Mouse (Mus musculus) kidney, embryonic 16.5 days (tissue): ENCODE results near the gene Zfp518b. TPM values are rescaled to one million over a fixed set of nuclear protein-coding genes. Genes with fewer than 3 reads are reported as not detected.

Experiments
- ATAC-seq: fragments of 200-750 bp; cut with Nextera tagmentation; 2 replicates; pipeline ENCODE4 v1.8.0; 2017; ENCODE audit warnings: moderate TSS enrichment; ENCODE audit not compliant: low FRiP score, low TSS enrichment
- H3K27ac ChIP-seq: fragments of 300-500 bp; sonication (generic); 2 replicates; pipeline ENCODE4 v1.5.1; 2014; ENCODE audit warnings: low read length
- H3K27me3 ChIP-seq: fragments of 300-500 bp; sonication (generic); 2 replicates; pipeline ENCODE4 v1.6.1; 2014; ENCODE audit warnings: low read length, control low read depth, mixed read lengths; ENCODE audit not compliant: insufficient read depth
- H3K36me3 ChIP-seq: fragments of 300-500 bp; sonication (generic); 2 replicates; pipeline ENCODE4 v1.6.1; 2014; ENCODE audit warnings: low read length, control low read depth, mixed read lengths; ENCODE audit not compliant: insufficient read depth
- H3K4me1 ChIP-seq: fragments of 300-500 bp; sonication (generic); 2 replicates; pipeline ENCODE4 v1.6.1; 2014; ENCODE audit warnings: low read length, control low read depth, mixed read lengths; ENCODE audit not compliant: insufficient read depth
- H3K4me2 ChIP-seq: fragments of 300-500 bp; sonication (generic); replicated peaks from 2 replicates; pipeline ENCODE4 v1.6.1; 2014; ENCODE audit warnings: low read depth, low read length
- H3K4me3 ChIP-seq: fragments of 300-500 bp; sonication (generic); 2 replicates; pipeline ENCODE4 v1.5.1; 2014; ENCODE audit warnings: mild to moderate bottlenecking, low read length
- H3K9ac ChIP-seq: fragments of 300-500 bp; sonication (generic); replicated peaks from 2 replicates; pipeline ENCODE4 v1.6.1; 2014; ENCODE audit warnings: low read length
- H3K9me3 ChIP-seq: fragments of 300-500 bp; sonication (generic); 2 replicates; pipeline ENCODE4 v1.6.1; 2016; ENCODE audit warnings: low read length, control low read depth
- WGBS: fragments of 180-500 bp; shearing (Covaris S2); extraction: QIAGEN DNeasy Blood & Tissue Kit; methylation state at CpG from one replicate; pipeline ENCODE4 v1.1.7; 2014; 5-methylcytosine and 5-hydroxymethylcytosine counted together
- polyA plus RNA-seq: library from polyadenylated mRNA; unstranded; fragments of >200 nt; fragmentation: Nextera tagmentation; extraction: Ambion mirVana; gene quantifications from 2 replicates; pipeline ENCODE4 v1.2.1, GENCODE M21; 2015

The Zfp518b gene
- polyA plus RNA-seq, 1 experiment from 2014 or later = 19.8 TPM

- Histone ChIP-seq H3K4me1 (no peaks in the 10 kb centered on the region), H3K27ac (no peak overlapping the region), H3K4me2 (no peak overlapping the region), H3K27me3 (no peaks in the 10 kb centered on the region), H3K9me3 (no peaks in the 10 kb centered on the region), H3K4me3 (no peak overlapping the region), H3K9ac (no peak overlapping the region), H3K36me3 (no peaks in the 10 kb centered on the region)
- WGBS = 96% methylated on average over 1 of the region's 1 CpGs
- no peak for ATAC-seq
Observed at GRCm38 (mm10) chr5:38635696-38636095, 48.9 kb downstream of the Zfp518b start.

- no peak for ATAC-seq
- H3K27ac ChIP-seq = no peak overlapping the region
- 79% methylated on average over 11 of the region's 11 CpGs for WGBS
Observed at GRCm38 (mm10) chr5:38634321-38635164, 50.1 kb downstream of the Zfp518b start.

GRCm38 (mm10) chr5:38632463-38633449 is 51.9 kb downstream of the Zfp518b start:
- peak; percentile 51; the same call in 1 of the 2 replicates for ATAC-seq

More at GRCm38 (mm10) chr5:38634321-38635164, 50.1 kb downstream of the Zfp518b start:
- Histone ChIP-seq H3K36me3 (no peaks in the 10 kb centered on the region), H3K4me1 (no peaks in the 10 kb centered on the region), H3K4me3 (no peak overlapping the region), H3K27me3 (no peaks in the 10 kb centered on the region), H3K9ac (no peak overlapping the region), H3K9me3 (no peaks in the 10 kb centered on the region), H3K4me2 (no peak overlapping the region)

GRCm38 (mm10) chr5:38628023-38628422 is 56.6 kb downstream of the Zfp518b start:
- Histone ChIP-seq H3K9me3 (no peaks in the 10 kb centered on the region), H3K27me3 (no peaks in the 10 kb centered on the region), H3K4me3 (no peak overlapping the region), H3K27ac (no peak overlapping the region), H3K4me2 (no peak overlapping the region), H3K4me1 (no peaks in the 10 kb centered on the region), H3K36me3 (no peaks in the 10 kb centered on the region), H3K9ac (no peak overlapping the region)
- 41% methylated on average over 2 of the region's 2 CpGs for WGBS
- ATAC-seq = 0 out of 2 replicates have a peak, but pooled peaks have one; percentile 27

More at GRCm38 (mm10) chr5:38632463-38633449, 51.9 kb downstream of the Zfp518b start:
- H3K4me1 ChIP-seq = no peaks in the 10 kb centered on the region
- no peaks in the 10 kb centered on the region for H3K9me3 ChIP-seq
- no peak overlapping the region for H3K27ac ChIP-seq
- H3K4me2 ChIP-seq = no peak overlapping the region
- no peak overlapping the region for H3K4me3 ChIP-seq
- H3K9ac ChIP-seq = no peak overlapping the region
- no peaks in the 10 kb centered on the region for H3K27me3 ChIP-seq
- no peaks in the 10 kb centered on the region for H3K36me3 ChIP-seq
- whole genome bisulfite sequencing = 67% methylated on average over 13 of the region's 13 CpGs

- Histone ChIP-seq H3K4me2 (no peak overlapping the region), H3K9ac (no peak overlapping the region), H3K4me3 (no peak overlapping the region), H3K36me3 (no peaks in the 10 kb centered on the region), H3K27ac (no peak overlapping the region), H3K4me1 (no peaks in the 10 kb centered on the region), H3K27me3 (no peaks in the 10 kb centered on the region), H3K9me3 (no peaks in the 10 kb centered on the region)
- 63% methylated on average over 3 of the region's 3 CpGs for WGBS
- ATAC-seq = peak; percentile 70; the same call in 1 of the 2 replicates
Observed at GRCm38 (mm10) chr5:38626883-38627282, 57.7 kb downstream of the Zfp518b start.

GRCm38 (mm10) chr5:38620783-38621182 is 63.8 kb downstream of the Zfp518b start:
- no peaks in the 10 kb centered on the region for H3K4me1 ChIP-seq
- 39% methylated on average over 5 of the region's 5 CpGs for WGBS
- H3K4me2 ChIP-seq = no peak overlapping the region
- no peaks in the 10 kb centered on the region for H3K9me3 ChIP-seq
- H3K27me3 ChIP-seq = no peaks in the 10 kb centered on the region
- no peak overlapping the region for H3K4me3 ChIP-seq
- no peak overlapping the region for H3K27ac ChIP-seq
- no peak for ATAC-seq
- H3K36me3 ChIP-seq = no peaks in the 10 kb centered on the region
- H3K9ac ChIP-seq = no peak overlapping the region

GRCm38 (mm10) chr5:38618908-38619307 is 65.7 kb downstream of the Zfp518b start:
- WGBS = 56% methylated on average over 3 of the region's 3 CpGs

More at GRCm38 (mm10) chr5:38618908-38619307, 65.7 kb downstream of the Zfp518b start:
- Histone ChIP-seq H3K4me1 (no peaks in the 10 kb centered on the region), H3K9ac (no peak overlapping the region), H3K36me3 (no peaks in the 10 kb centered on the region), H3K9me3 (no peaks in the 10 kb centered on the region), H3K4me2 (no peak overlapping the region), H3K4me3 (no peak overlapping the region), H3K27ac (no peak overlapping the region), H3K27me3 (no peaks in the 10 kb centered on the region)
- ATAC-seq = no peak

Other genes starting within 250 kb of the Zfp518b start
- gene Slc2a9, start 181.7 kb downstream of the Zfp518b start, polyA plus RNA-seq = 1.8 and 2.4 TPM in 2 replicates
- 236 and 251 TPM in 2 replicates for gene Wdr1, start 121.6 kb downstream of the Zfp518b start, polyA plus RNA-seq
- gene Clnk, start 192.0 kb upstream of the Zfp518b start, polyA plus RNA-seq = not detected in 2 replicates